Mouse (Mus musculus) c-Kit-positive CD71-positive TER-119-positive erythroid progenitor cells, embryonic 14.5 days (primary cell): ENCODE measurements at regions not wholly inside any gene's neighbourhood (a gene's known extent, or its start where the extent isn't known, plus 50 kb on each side); places are given as distances from the start of the nearest gene placed in this dataset.
"Not testable (repeated sequence)": the region's sequence is repeated elsewhere in the genome, so short reads cannot be mapped to it uniquely, and the experiment has no call there.

Experiments
- DNase-seq: peaks from one replicate; pipeline ENCODE4 v3.0.0-alpha.2; 2013; ENCODE audit warnings: low spot score

GRCm38 (mm10) chr14:90488301-90488700, 2017.1 kb upstream of the Pcdh20 start:
- DNase-seq: no peak

GRCm38 (mm10) chr14:90447971-90448370, 1976.8 kb upstream of the Pcdh20 start:
- DNase-seq: no peak

GRCm38 (mm10) chr14:90432874-90433543, 1961.8 kb upstream of the Pcdh20 start:
- DNase-seq: peak; percentile 9

- no peak for DNase-seq
These were observed 1941.5 kb upstream of the Pcdh20 start for GRCm38 (mm10) chr14:90412707-90413106.

GRCm38 (mm10) chr14:90406350-90406749, 1935.2 kb upstream of the Pcdh20 start:
- DNase-seq: no peak

GRCm38 (mm10) chr14:90405476-90405875, 1934.3 kb upstream of the Pcdh20 start:
- DNase-seq: no peak

- DNase-seq: no peak
These were observed 1896.2 kb upstream of the Pcdh20 start for GRCm38 (mm10) chr14:90367256-90367936.

- DNase-seq: no peak
These were observed 1863.3 kb upstream of the Pcdh20 start for GRCm38 (mm10) chr14:90334541-90334940.

GRCm38 (mm10) chr14:90295456-90295855, 1824.3 kb upstream of the Pcdh20 start:
- not testable (repeated sequence) for DNase-seq

GRCm38 (mm10) chr14:90246042-90246441, 1774.8 kb upstream of the Pcdh20 start:
- no peak for DNase-seq

GRCm38 (mm10) chr14:90232661-90233060, 1761.5 kb upstream of the Pcdh20 start:
- DNase-seq: no peak

- no peak for DNase-seq
These were observed 1729.1 kb upstream of the Pcdh20 start for GRCm38 (mm10) chr14:90200294-90200693.

GRCm38 (mm10) chr14:90197791-90198190, 1726.6 kb upstream of the Pcdh20 start:
- no peak for DNase-seq

- no peak for DNase-seq
These were observed 1701.5 kb upstream of the Pcdh20 start for GRCm38 (mm10) chr14:90172729-90173128.
